Mouse (Mus musculus) skeletal muscle tissue, adult 2 months (tissue): ENCODE results near the gene Nav3.

Experiments
- DNase-seq: peaks from one replicate; pipeline ENCODE4 v3.0.0-alpha.2; 2012; ENCODE audit warnings: low read depth, low spot score

Gene Nav3

DNA sequence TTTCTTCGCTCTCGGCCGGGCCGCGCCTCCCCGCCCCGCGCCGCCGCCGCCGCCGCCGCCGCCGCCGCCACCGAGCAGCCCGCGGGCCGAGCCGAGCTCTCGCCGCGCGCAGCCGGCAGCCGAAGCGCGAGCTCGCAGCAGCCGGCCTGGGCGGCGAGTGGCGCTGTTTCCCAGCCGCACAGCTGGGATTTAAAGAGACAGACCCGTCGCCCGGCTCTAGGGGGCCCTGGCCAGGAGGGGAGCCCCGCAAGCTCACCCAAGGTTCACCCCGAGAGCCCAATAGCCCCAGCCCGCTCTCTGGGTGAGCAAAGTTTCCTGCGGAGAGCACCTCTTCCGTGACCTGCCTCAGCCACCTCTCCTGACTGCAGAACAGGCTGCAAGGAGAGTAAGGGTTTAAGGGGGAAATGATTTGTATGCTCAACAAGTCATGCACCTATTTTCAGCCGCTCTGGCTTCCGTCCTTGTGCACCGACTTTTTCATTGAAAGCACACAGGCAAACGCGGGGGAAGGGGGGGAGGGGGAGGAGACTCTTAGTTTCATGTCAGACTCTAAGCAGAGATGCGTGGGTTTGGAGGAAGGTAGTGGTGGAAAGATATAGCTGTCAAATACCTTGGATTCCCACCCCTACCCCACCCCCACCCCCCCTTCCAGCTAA is at the start of gene Nav3:
Nav3 (minus strand) TSS at position 367 of the 656 bp plus-strand sequence.
- no peak for DNase-seq

GRCm38 (mm10) chr10:110485306-110485705 is 29.3 kb upstream of the Nav3 start:
- no peak for DNase-seq

- no peak for DNase-seq
Measured at GRCm38 (mm10) chr10:110484822-110485221, 28.8 kb upstream of the Nav3 start.

DNA sequence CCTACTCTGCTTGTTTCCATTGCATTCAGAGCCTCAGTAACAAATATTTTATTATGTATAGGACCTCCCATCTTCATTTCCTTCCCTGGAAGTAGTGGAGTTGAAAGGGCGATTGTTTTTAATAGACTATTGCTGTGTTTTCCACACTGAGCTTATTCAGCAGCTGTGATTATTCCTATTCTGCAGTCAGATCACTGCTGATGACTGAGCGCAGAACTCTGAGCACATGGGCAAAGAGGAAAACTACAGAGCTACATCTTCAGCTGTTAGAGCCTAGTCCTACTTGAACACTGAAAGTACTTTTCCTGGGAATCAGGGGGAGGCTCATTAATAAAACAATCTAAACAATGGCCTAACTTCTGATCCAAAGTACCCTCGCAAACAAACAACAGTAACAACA is 23.2 kb upstream of the Nav3 start:
- DNase-seq: no peak

DNA sequence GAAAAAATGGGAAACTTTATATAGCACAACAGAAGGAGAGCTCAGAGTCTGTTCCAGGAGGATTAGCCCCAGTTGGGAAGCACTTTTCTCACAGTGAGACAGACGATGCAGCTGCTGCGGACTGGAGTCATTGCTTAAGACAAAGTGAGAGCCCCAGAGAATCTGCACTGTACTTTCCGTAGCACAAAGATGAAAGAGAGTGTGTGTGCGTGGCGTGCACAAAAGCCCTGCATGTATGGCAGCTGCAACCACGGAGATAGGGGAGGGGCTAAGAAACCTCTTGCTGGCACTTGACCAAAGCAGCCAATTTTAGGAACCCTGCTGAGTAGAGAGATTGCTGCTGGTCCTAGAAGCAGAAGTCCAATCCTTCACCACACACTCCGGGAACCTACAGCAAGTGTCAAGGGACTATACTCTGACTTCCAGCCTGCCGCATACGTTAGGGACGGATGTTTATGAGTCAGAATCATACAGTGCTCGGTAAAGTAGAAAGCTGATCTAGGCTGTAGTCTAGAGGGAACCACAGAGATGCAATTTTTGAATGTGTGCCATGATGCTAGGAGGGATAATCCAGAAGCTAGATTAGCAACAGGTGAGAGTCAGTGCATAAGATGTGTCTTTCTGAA is 21.8 kb upstream of the Nav3 start:
- no peak for DNase-seq

- no peak for DNase-seq
Measured at GRCm38 (mm10) chr10:110474107-110474506, 18.1 kb upstream of the Nav3 start.

DNA sequence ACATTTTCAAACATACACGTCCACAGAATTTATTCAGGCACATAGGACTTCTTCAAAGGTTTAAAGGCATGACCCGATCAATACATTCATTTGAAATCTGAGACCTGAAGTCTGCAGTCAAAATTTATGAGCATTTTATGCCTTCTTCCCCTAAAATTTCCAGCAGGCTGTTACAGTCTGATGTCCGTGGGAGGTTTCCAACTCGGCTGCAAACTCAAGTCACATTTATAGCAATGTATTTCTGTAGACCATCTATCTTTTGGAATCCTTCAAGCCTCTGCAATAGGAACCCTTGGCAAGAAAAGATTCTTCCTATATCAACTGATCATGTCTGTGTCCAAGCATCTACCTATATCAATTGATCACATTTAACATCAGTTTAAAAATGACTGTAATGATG is 13.4 kb upstream of the Nav3 start:
- DNase-seq: no peak

GRCm38 (mm10) chr10:110455063-110455837 is 754 bp downstream of the Nav3 start:
- DNase-seq: no peak

DNA sequence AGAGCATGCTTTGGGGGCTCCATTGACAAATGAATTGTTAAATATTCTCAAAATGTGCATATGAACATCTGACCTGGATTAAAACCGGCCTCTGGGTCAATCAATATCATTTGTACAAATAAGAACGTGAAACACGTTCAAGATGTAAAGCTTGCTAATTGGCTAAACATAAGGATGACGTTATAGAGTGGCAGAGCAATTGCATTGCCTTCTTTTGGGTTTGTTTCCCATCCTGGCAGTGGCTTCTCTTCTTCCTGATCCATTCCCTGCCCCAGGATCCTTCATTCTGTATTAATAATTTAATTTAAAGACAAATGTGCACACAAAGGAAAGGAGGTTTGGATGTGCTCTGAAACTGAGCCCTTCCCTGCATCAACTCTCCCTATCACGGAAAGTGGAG is 2.4 kb downstream of the Nav3 start:
- DNase-seq: no peak

GRCm38 (mm10) chr10:110440396-110440795 is 15.6 kb downstream of the Nav3 start:
- no peak for DNase-seq

- no peak for DNase-seq
Measured at GRCm38 (mm10) chr10:110431078-110431477, 24.9 kb downstream of the Nav3 start.

DNA sequence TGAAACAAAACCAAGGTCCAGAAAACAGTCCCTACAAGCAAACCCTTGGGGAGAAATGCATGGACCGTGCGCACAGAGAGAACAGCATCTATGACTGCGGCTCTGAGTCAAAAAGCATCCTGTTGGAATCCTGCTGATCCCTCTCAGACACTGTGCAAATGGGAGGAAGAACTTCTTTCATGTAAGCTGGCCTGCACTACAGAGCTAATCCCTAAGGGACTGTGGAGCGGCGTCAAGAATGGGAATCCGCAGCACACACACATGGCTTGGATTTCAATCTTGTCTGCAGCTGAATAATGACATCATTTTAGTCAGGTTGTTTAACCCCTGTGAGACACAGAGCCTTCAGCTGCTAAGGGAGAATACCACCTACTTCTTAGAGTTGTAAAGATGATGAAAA is 26.4 kb downstream of the Nav3 start:
- DNase-seq: peak; percentile 10

- DNase-seq: no peak
Measured at GRCm38 (mm10) chr10:110429052-110429451, 27.0 kb downstream of the Nav3 start.

DNA sequence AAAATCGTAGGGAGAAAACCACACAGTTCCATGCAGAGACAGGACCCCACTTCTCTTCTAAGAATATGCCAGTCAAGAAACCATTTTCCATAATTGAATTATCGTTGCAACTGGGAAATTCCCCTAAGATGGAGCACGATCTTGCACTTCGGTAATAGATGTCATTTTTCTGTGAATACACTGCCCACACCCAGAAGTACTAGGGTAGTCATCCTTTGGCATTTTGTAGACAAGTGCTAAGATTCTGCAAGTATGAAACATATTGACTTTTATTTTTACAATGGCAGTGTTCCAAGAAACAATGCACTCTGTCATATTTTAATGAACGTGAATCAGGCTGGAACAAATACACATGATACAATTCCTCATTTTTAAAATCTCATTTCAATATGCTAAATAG is 34.5 kb downstream of the Nav3 start:
- no peak for DNase-seq

GRCm38 (mm10) chr10:110417003-110417402 is 39.0 kb downstream of the Nav3 start:
- DNase-seq: no peak

- no peak for DNase-seq
Measured at GRCm38 (mm10) chr10:110415624-110416023, 40.4 kb downstream of the Nav3 start.

GRCm38 (mm10) chr10:110413281-110413897 is 42.6 kb downstream of the Nav3 start:
- no peak for DNase-seq

DNA sequence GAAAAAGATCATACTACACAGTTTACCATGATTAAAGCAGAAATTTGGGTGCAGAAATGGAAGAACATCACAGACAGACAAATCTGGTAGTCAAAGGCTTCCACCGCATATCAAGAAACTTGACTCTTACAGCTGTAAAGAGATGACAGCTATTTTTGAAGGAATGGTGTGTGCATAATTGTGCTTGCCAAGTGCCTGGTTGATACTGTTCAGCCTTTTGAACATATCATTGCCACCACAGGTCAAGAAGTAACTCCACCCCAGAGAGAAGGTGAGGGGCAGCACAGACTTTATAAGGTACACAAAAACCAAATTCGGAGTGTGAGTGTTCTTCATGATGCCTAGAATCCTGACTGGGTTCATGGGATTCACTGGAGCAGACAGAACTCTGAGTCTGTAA is 53.1 kb downstream of the Nav3 start:
- no peak for DNase-seq

DNA sequence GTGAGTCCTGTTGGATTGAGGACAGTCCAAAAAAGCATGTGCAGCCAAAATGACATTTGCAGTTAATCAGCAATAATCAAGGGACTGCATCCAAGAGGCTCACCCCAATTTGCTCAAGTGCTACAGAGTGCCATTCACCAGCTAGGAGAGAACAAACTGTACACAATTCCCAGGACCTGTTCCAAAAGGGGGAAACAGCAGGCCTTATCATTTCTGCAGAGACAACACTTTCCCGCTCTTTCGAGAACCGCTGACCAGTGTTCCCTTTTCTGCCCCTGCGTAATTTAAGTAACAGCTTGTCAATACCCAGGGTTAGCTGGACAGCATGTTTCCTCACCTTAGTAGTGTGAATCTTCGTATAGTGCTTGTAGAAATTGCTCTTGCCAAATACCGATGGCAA is 55.4 kb downstream of the Nav3 start:
- DNase-seq: no peak

DNA sequence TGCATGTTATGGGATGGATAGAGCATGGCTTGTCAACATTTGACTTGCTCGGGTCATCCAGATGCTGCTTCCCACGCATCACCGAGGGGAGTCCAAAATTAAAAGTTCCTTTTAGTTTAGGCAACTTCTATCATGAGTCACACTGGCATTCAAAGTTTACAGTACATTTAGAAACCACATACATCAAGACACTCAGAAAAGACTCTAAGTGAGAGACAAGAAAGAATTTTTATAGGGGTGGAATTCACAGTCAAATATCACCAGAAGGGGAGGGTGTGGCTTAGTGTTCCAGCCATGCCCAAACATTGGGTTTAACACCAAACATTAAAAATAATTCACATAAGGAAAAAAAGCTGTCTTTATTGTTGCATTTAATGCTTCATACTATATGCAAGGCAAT is 57.4 kb downstream of the Nav3 start:
- no peak for DNase-seq

- DNase-seq: no peak
Measured at GRCm38 (mm10) chr10:110386476-110387197, 69.4 kb downstream of the Nav3 start.
